Mouse (Mus musculus) induced T-regulatory cell, adult 2 months (primary cell): ENCODE measurements around the gene Abl2.

Source experiments
- DNase-seq: peaks from one replicate; pipeline ENCODE4 v3.0.0-alpha.2; 2012; ENCODE audit warnings: low read depth

Gene Abl2

GRCm38 (mm10) chr1:156671921-156672320 is 113.3 kb downstream of the Abl2 start:
- DNase-seq = no peak

- no peak for DNase-seq
These were observed 114.3 kb downstream of the Abl2 start for GRCm38 (mm10) chr1:156672720-156673475.

- peak; percentile 78 for DNase-seq
These were observed 115.0 kb downstream of the Abl2 start for GRCm38 (mm10) chr1:156673476-156674194.

- peak; percentile 83 for DNase-seq
These were observed 115.8 kb downstream of the Abl2 start, which contains the start of gene Tor3a for GRCm38 (mm10) chr1:156674195-156675000. Tor3a (minus strand) TSS chr1:156674356.

GRCm38 (mm10) chr1:156676171-156676570 is 117.6 kb downstream of the Abl2 start:
- DNase-seq = peak; percentile 81

- DNase-seq = no peak
These were observed 118.0 kb downstream of the Abl2 start for GRCm38 (mm10) chr1:156676596-156676995.

- DNase-seq = no peak
These were observed 118.6 kb downstream of the Abl2 start for GRCm38 (mm10) chr1:156677230-156677629.

- no peak for DNase-seq
These were observed 121.0 kb downstream of the Abl2 start for GRCm38 (mm10) chr1:156679599-156679998.

- DNase-seq = no peak
These were observed 127.6 kb downstream of the Abl2 start for GRCm38 (mm10) chr1:156686025-156686661.
